Mouse (Mus musculus) lung, postnatal 10 days (tissue): ENCODE measurements at regions not wholly inside any gene's neighbourhood (a gene's known extent, or its start where the extent isn't known, plus 50 kb on each side); places are given as distances from the start of the nearest gene placed in this dataset.

ENCODE experiments used
- DNase-seq: peaks from one replicate; pipeline ENCODE4 v3.0.0; 2021

GRCm38 (mm10) chr1:121051496-121052119 is 280.8 kb downstream of the Insig2 start:
- DNase-seq: no peak

GRCm38 (mm10) chr1:121052120-121052501 is 280.3 kb downstream of the Insig2 start:
- no peak for DNase-seq

- DNase-seq: peak; percentile 25
These were observed 278.7 kb downstream of the Insig2 start for GRCm38 (mm10) chr1:121053692-121054091.

- DNase-seq: no peak
These were observed 257.8 kb downstream of the Insig2 start for GRCm38 (mm10) chr1:121074569-121074968.

- no peak for DNase-seq
These were observed 249.6 kb downstream of the Insig2 start for GRCm38 (mm10) chr1:121082839-121083238.

- DNase-seq: peak; percentile 4
These were observed 247.2 kb downstream of the Insig2 start for GRCm38 (mm10) chr1:121085101-121085727.

- no peak for DNase-seq
These were observed 245.1 kb downstream of the Insig2 start for GRCm38 (mm10) chr1:121087124-121087887.

GRCm38 (mm10) chr1:121090628-121091027 is 241.8 kb downstream of the Insig2 start:
- DNase-seq: no peak

GRCm38 (mm10) chr1:121092870-121093269 is 239.5 kb downstream of the Insig2 start:
- no peak for DNase-seq

GRCm38 (mm10) chr1:121096551-121097550 is 235.5 kb downstream of the Insig2 start:
- peak; percentile 66 for DNase-seq

- DNase-seq: peak; percentile 10
These were observed 220.5 kb downstream of the Insig2 start for GRCm38 (mm10) chr1:121111776-121112344.

GRCm38 (mm10) chr1:121112464-121112863 is 219.9 kb downstream of the Insig2 start:
- peak; percentile 19 for DNase-seq

GRCm38 (mm10) chr1:121116626-121117025 is 215.8 kb downstream of the Insig2 start:
- peak; percentile 43 for DNase-seq

- DNase-seq: no peak
These were observed 209.0 kb downstream of the Insig2 start for GRCm38 (mm10) chr1:121123436-121123835.

- DNase-seq: no peak
These were observed 196.1 kb downstream of the Insig2 start for GRCm38 (mm10) chr1:121136284-121136683.

GRCm38 (mm10) chr1:121136846-121137245 is 195.5 kb downstream of the Insig2 start:
- DNase-seq: no peak

- DNase-seq: no peak
These were observed 187.4 kb downstream of the Insig2 start for GRCm38 (mm10) chr1:121144981-121145380.

GRCm38 (mm10) chr1:121153476-121153875 is 178.9 kb downstream of the Insig2 start:
- DNase-seq: no peak

GRCm38 (mm10) chr1:121154616-121155015 is 177.8 kb downstream of the Insig2 start:
- DNase-seq: no peak

GRCm38 (mm10) chr1:121168651-121169050 is 163.7 kb downstream of the Insig2 start:
- DNase-seq: no peak

- no peak for DNase-seq
These were observed 155.8 kb downstream of the Insig2 start for GRCm38 (mm10) chr1:121176541-121176940.
